Mouse (Mus musculus) layer of hippocampus, adult 18-20 months (tissue): ENCODE results near the gene Tnks2. TPM values are rescaled to one million over a fixed set of nuclear protein-coding genes. Genes with fewer than 3 reads are reported as not detected.

Experiments used
- DNase-seq, 2 experiments: peaks; one replicate each; pipeline ENCODE4 v3.0.0; 2022; ENCODE audit warnings: low spot score in 2 of 2
- total RNA-seq, 2 experiments: library from RNA; stranded (reverse); gene quantifications; 2 replicates each; pipeline ENCODE4 v1.2.3; 2021

Gene Tnks2
- total RNA-seq, 2 experiments from 2014 or later = 116 TPM

GRCm38 (mm10) chr19:36929816-36930215 lies 95.8 kb downstream of the Tnks2 start:
- no peak for DNase-seq

- no peak for DNase-seq
These were observed 98.1 kb downstream of the Tnks2 start for GRCm38 (mm10) chr19:36932097-36932496.

GRCm38 (mm10) chr19:36932613-36933012 lies 98.6 kb downstream of the Tnks2 start:
- no peak for DNase-seq

GRCm38 (mm10) chr19:36936285-36936684 lies 102.3 kb downstream of the Tnks2 start:
- no peak for DNase-seq

GRCm38 (mm10) chr19:36938008-36938407 lies 104.0 kb downstream of the Tnks2 start:
- DNase-seq = no peak

- peak in 1 of 2 experiments; percentile 46 for DNase-seq
These were observed 106.0 kb downstream of the Tnks2 start for GRCm38 (mm10) chr19:36940064-36940463.

Other genes starting within 250 kb of the Tnks2 start
- 10 to 100 TPM; 69.3 to 71.9 TPM for gene Ppp1r3c, start 97.6 kb upstream of the Tnks2 start, total RNA-seq
- gene Fgfbp3, start 85.4 kb downstream of the Tnks2 start, total RNA-seq = 1 to 10 TPM; 8.3 to 9.7 TPM
- 10 to 100 TPM; 33.3 to 33.4 TPM for gene Btaf1, start 91.8 kb downstream of the Tnks2 start, total RNA-seq